Mouse (Mus musculus): ENCODE data around the gene Stx8. TPM values are rescaled to one million over a fixed set of nuclear protein-coding genes. Genes with fewer than 3 reads are reported as not detected.

Gene Stx8
- polyA plus RNA-seq, 1 experiment from 2014 or later, result 67.6 TPM

- no peaks in the 10 kb centered on the region for H3K9me3 ChIP-seq
- 86% methylated on average over 5 of the region's 5 CpGs for WGBS
- no peak for ATAC-seq (replicated peaks)
These were observed 60.6 kb downstream of the Stx8 start for GRCm38 (mm10) chr11:68026590-68026989.

GRCm38 (mm10) chr11:68029079-68029478 lies 63.1 kb downstream of the Stx8 start:
- Histone ChIP-seq H3K9ac (replicated peaks) (no peak overlapping the region), H3K4me3 (no peak overlapping the region), H3K27me3 (no peaks in the 10 kb centered on the region), H3K9me3 (no peaks in the 10 kb centered on the region), H3K27ac (replicated peaks) (no peak overlapping the region), H3K4me1 (peaks cover 4% of the 10 kb centered on the region; the same call in 1 of the 2 replicates), H3K4me2 (replicated peaks) (no peak overlapping the region), H3K36me3 (no peaks in the 10 kb centered on the region)
- 76% methylated on average over 4 of the region's 4 CpGs for WGBS
- ATAC-seq (replicated peaks), result no peak

More at GRCm38 (mm10) chr11:68026590-68026989, 60.6 kb downstream of the Stx8 start:
- Histone ChIP-seq H3K4me1 (peaks cover 4% of the 10 kb centered on the region; the same call in 1 of the 2 replicates), H3K27ac (replicated peaks) (no peak overlapping the region), H3K9ac (replicated peaks) (no peak overlapping the region), H3K4me3 (no peak overlapping the region), H3K4me2 (replicated peaks) (no peak overlapping the region), H3K27me3 (no peaks in the 10 kb centered on the region), H3K36me3 (no peaks in the 10 kb centered on the region)

- ATAC-seq (replicated peaks), result no peak
- Histone ChIP-seq H3K9ac (replicated peaks) (no peak overlapping the region), H3K36me3 (no peaks in the 10 kb centered on the region), H3K4me3 (no peak overlapping the region), H3K27me3 (no peaks in the 10 kb centered on the region), H3K4me2 (replicated peaks) (no peak overlapping the region), H3K4me1 (peaks cover 4% of the 10 kb centered on the region; the same call in 1 of the 2 replicates), H3K9me3 (no peaks in the 10 kb centered on the region), H3K27ac (replicated peaks) (no peak overlapping the region)
- WGBS, result 2% methylated on average over 3 of the region's 3 CpGs
These were observed 63.9 kb downstream of the Stx8 start for GRCm38 (mm10) chr11:68029871-68030270.

- H3K4me1 ChIP-seq, result peaks cover 4% of the 10 kb centered on the region; the same call in 1 of the 2 replicates
- H3K4me2 ChIP-seq (replicated peaks), result no peak overlapping the region
- WGBS, result 79% methylated on average over 1 of the region's 1 CpGs
- no peak overlapping the region for H3K9ac ChIP-seq (replicated peaks)
- no peaks in the 10 kb centered on the region for H3K27me3 ChIP-seq
- ATAC-seq (replicated peaks), result no peak
- no peak overlapping the region for H3K27ac ChIP-seq (replicated peaks)
- no peaks in the 10 kb centered on the region for H3K36me3 ChIP-seq
- H3K4me3 ChIP-seq, result no peak overlapping the region
- H3K9me3 ChIP-seq, result no peaks in the 10 kb centered on the region
These were observed 64.8 kb downstream of the Stx8 start for GRCm38 (mm10) chr11:68030771-68031170.

GRCm38 (mm10) chr11:68032448-68032847 lies 66.5 kb downstream of the Stx8 start:
- Histone ChIP-seq H3K4me2 (replicated peaks) (no peak overlapping the region), H3K27me3 (no peaks in the 10 kb centered on the region), H3K9me3 (no peaks in the 10 kb centered on the region), H3K27ac (replicated peaks) (no peak overlapping the region), H3K9ac (replicated peaks) (no peak overlapping the region), H3K4me3 (no peak overlapping the region), H3K4me1 (peaks cover 4% of the 10 kb centered on the region; the same call in 1 of the 2 replicates), H3K36me3 (no peaks in the 10 kb centered on the region)
- 96% methylated on average over 2 of the region's 2 CpGs for WGBS
- ATAC-seq (replicated peaks), result no peak

GRCm38 (mm10) chr11:68033331-68033926 lies 67.4 kb downstream of the Stx8 start:
- Histone ChIP-seq H3K4me3 (no peak overlapping the region), H3K9me3 (no peaks in the 10 kb centered on the region), H3K4me1 (peaks cover 4% of the 10 kb centered on the region; the same call in 1 of the 2 replicates), H3K4me2 (replicated peaks) (no peak overlapping the region), H3K27me3 (no peaks in the 10 kb centered on the region), H3K36me3 (no peaks in the 10 kb centered on the region), H3K27ac (replicated peaks) (no peak overlapping the region), H3K9ac (replicated peaks) (no peak overlapping the region)
- ATAC-seq (replicated peaks), result no peak
- WGBS, result 84% methylated on average over 11 of the region's 11 CpGs

GRCm38 (mm10) chr11:68034422-68034821 lies 68.4 kb downstream of the Stx8 start:
- WGBS, result 93% methylated on average over 5 of the region's 5 CpGs
- no peak for ATAC-seq (replicated peaks)
- Histone ChIP-seq H3K4me2 (replicated peaks) (no peak overlapping the region), H3K4me1 (peaks cover 4% of the 10 kb centered on the region; the same call in 1 of the 2 replicates), H3K27ac (replicated peaks) (no peak overlapping the region), H3K9me3 (no peaks in the 10 kb centered on the region), H3K27me3 (no peaks in the 10 kb centered on the region), H3K36me3 (no peaks in the 10 kb centered on the region), H3K9ac (replicated peaks) (no peak overlapping the region), H3K4me3 (no peak overlapping the region)

GRCm38 (mm10) chr11:68035303-68035891 lies 69.4 kb downstream of the Stx8 start:
- H3K4me2 ChIP-seq (replicated peaks), result no peak overlapping the region
- H3K4me3 ChIP-seq, result no peak overlapping the region
- 90% methylated on average over 4 of the region's 4 CpGs for WGBS
- H3K36me3 ChIP-seq, result no peaks in the 10 kb centered on the region
- H3K27ac ChIP-seq (replicated peaks), result no peak overlapping the region
- H3K4me1 ChIP-seq, result no peaks in the 10 kb centered on the region
- no peaks in the 10 kb centered on the region for H3K27me3 ChIP-seq
- no peak for ATAC-seq (replicated peaks)
- no peaks in the 10 kb centered on the region for H3K9me3 ChIP-seq
- no peak overlapping the region for H3K9ac ChIP-seq (replicated peaks)

- Histone ChIP-seq H3K36me3 (no peaks in the 10 kb centered on the region), H3K27me3 (no peaks in the 10 kb centered on the region), H3K9ac (replicated peaks) (no peak overlapping the region), H3K4me3 (no peak overlapping the region), H3K4me1 (no peaks in the 10 kb centered on the region), H3K4me2 (replicated peaks) (no peak overlapping the region), H3K9me3 (no peaks in the 10 kb centered on the region), H3K27ac (replicated peaks) (no peak overlapping the region)
- no peak for ATAC-seq (replicated peaks)
- WGBS, result 83% methylated on average over 20 of the region's 20 CpGs
These were observed 70.4 kb downstream of the Stx8 start for GRCm38 (mm10) chr11:68036133-68036959.

- H3K9me3 ChIP-seq, result no peaks in the 10 kb centered on the region
- H3K27ac ChIP-seq (replicated peaks), result no peak overlapping the region
- ATAC-seq (replicated peaks), result no peak
- no peaks in the 10 kb centered on the region for H3K4me1 ChIP-seq
- H3K4me3 ChIP-seq, result no peak overlapping the region
- H3K4me2 ChIP-seq (replicated peaks), result no peak overlapping the region
- H3K27me3 ChIP-seq, result no peaks in the 10 kb centered on the region
- no peak overlapping the region for H3K9ac ChIP-seq (replicated peaks)
- H3K36me3 ChIP-seq, result no peaks in the 10 kb centered on the region
- WGBS, result 85% methylated on average over 9 of the region's 9 CpGs
These were observed 71.1 kb downstream of the Stx8 start for GRCm38 (mm10) chr11:68037093-68037492.

GRCm38 (mm10) chr11:68038101-68038500 lies 72.1 kb downstream of the Stx8 start:
- H3K9ac ChIP-seq (replicated peaks), result no peak overlapping the region
- WGBS, result 50% methylated on average over 2 of the region's 2 CpGs
- no peak overlapping the region for H3K4me2 ChIP-seq (replicated peaks)
- no peak overlapping the region for H3K27ac ChIP-seq (replicated peaks)
- no peaks in the 10 kb centered on the region for H3K9me3 ChIP-seq
- no peaks in the 10 kb centered on the region for H3K36me3 ChIP-seq
- no peak overlapping the region for H3K4me3 ChIP-seq
- ATAC-seq (replicated peaks), result no peak
- no peaks in the 10 kb centered on the region for H3K4me1 ChIP-seq
- no peaks in the 10 kb centered on the region for H3K27me3 ChIP-seq

GRCm38 (mm10) chr11:68044181-68044580 lies 78.2 kb downstream of the Stx8 start:
- Histone ChIP-seq H3K27ac (replicated peaks) (no peak overlapping the region), H3K9ac (replicated peaks) (no peak overlapping the region), H3K27me3 (no peaks in the 10 kb centered on the region), H3K4me3 (no peak overlapping the region), H3K36me3 (no peaks in the 10 kb centered on the region), H3K4me1 (0 out of 2 replicates have a peak, but pooled peaks cover 5% of the 10 kb centered on the region), H3K4me2 (replicated peaks) (no peak overlapping the region), H3K9me3 (no peaks in the 10 kb centered on the region)
- no peak for ATAC-seq (replicated peaks)
- 52% methylated on average over 11 of the region's 11 CpGs for whole genome bisulfite sequencing
